Mouse (Mus musculus) heart, embryonic 10.5 days (tissue): ENCODE measurements at regions not wholly inside any gene's neighbourhood (a gene's known extent, or its start where the extent isn't known, plus 50 kb on each side); places are given as distances from the start of the nearest gene placed in this dataset.

Source experiments
- DNase-seq: peaks from one replicate; pipeline ENCODE4 v3.0.0-alpha.2; 2017; ENCODE audit warnings: low spot score
- H3K27ac ChIP-seq: fragments of 300-500 bp; sonication (generic); 2 replicates; pipeline ENCODE4 v1.5.1; 2016; ENCODE audit warnings: mild to moderate bottlenecking
- H3K27me3 ChIP-seq: fragments of 300-500 bp; sonication (generic); 2 replicates; pipeline ENCODE4 v1.6.1; 2016; ENCODE audit warnings: mild to moderate bottlenecking; ENCODE audit not compliant: poor library complexity, insufficient read depth, severe bottlenecking
- H3K36me3 ChIP-seq: fragments of 300-500 bp; sonication (generic); 2 replicates; pipeline ENCODE4 v1.6.1; 2016; ENCODE audit warnings: mild to moderate bottlenecking, moderate library complexity
- H3K4me1 ChIP-seq: fragments of 300-500 bp; sonication (generic); 2 replicates; pipeline ENCODE4 v1.6.1; 2016; ENCODE audit warnings: mild to moderate bottlenecking
- H3K4me3 ChIP-seq: fragments of 300-500 bp; sonication (generic); 2 replicates; pipeline ENCODE4 v1.5.1; 2016; ENCODE audit warnings: mild to moderate bottlenecking, moderate library complexity
- H3K9me3 ChIP-seq: fragments of 300-500 bp; sonication (generic); 2 replicates; pipeline ENCODE4 v1.6.1; 2016; ENCODE audit warnings: mild to moderate bottlenecking, moderate library complexity
- WGBS: fragments of 180-500 bp; shearing (Covaris S2); methylation state at CpG from one replicate; pipeline ENCODE4 v1.1.7; 2016; 5-methylcytosine and 5-hydroxymethylcytosine counted together

- DNase-seq, result no peak
- WGBS, result 30% methylated on average over 4 of the region's 4 CpGs
Observed at GRCm38 (mm10) chr11:19659511-19659910, 264.7 kb upstream of the Spred2 start.

GRCm38 (mm10) chr11:19666732-19667131, 257.4 kb upstream of the Spred2 start:
- 89% methylated on average over 4 of the region's 4 CpGs for WGBS
- H3K9me3 ChIP-seq, result no peaks in the 10 kb centered on the region

More at GRCm38 (mm10) chr11:19659511-19659910, 264.7 kb upstream of the Spred2 start:
- no peaks in the 10 kb centered on the region for H3K36me3 ChIP-seq
- no peaks in the 10 kb centered on the region for H3K27me3 ChIP-seq
- peaks cover 12% of the 10 kb centered on the region; the same call in 1 of the 2 replicates for H3K4me1 ChIP-seq
- H3K4me3 ChIP-seq, result no peak overlapping the region
- peak overlapping the region; percentile 39; the same call in 1 of the 2 replicates for H3K27ac ChIP-seq
- no peaks in the 10 kb centered on the region for H3K9me3 ChIP-seq

GRCm38 (mm10) chr11:19670853-19671530, 253.2 kb upstream of the Spred2 start:
- no peak overlapping the region for H3K4me3 ChIP-seq
- no peaks in the 10 kb centered on the region for H3K9me3 ChIP-seq
- no peaks in the 10 kb centered on the region for H3K36me3 ChIP-seq
- H3K27me3 ChIP-seq, result no peaks in the 10 kb centered on the region
- 0 out of 2 replicates have a peak, but pooled peaks cover 2% of the 10 kb centered on the region for H3K4me1 ChIP-seq
- WGBS, result 52% methylated on average over 13 of the region's 13 CpGs
- H3K27ac ChIP-seq, result peak overlapping the region; percentile 31; the same call in 1 of the 2 replicates
- no peak for DNase-seq

More at GRCm38 (mm10) chr11:19666732-19667131, 257.4 kb upstream of the Spred2 start:
- H3K27me3 ChIP-seq, result no peaks in the 10 kb centered on the region
- DNase-seq, result no peak
- H3K4me1 ChIP-seq, result 0 out of 2 replicates have a peak, but pooled peaks cover 2% of the 10 kb centered on the region
- no peak overlapping the region for H3K4me3 ChIP-seq
- H3K27ac ChIP-seq, result no peak overlapping the region
- no peaks in the 10 kb centered on the region for H3K36me3 ChIP-seq

GRCm38 (mm10) chr11:19673012-19673411, 251.2 kb upstream of the Spred2 start:
- Histone ChIP-seq H3K4me3 (no peak overlapping the region), H3K4me1 (0 out of 2 replicates have a peak, but pooled peaks cover 2% of the 10 kb centered on the region), H3K9me3 (no peaks in the 10 kb centered on the region), H3K27ac (no peak overlapping the region), H3K27me3 (no peaks in the 10 kb centered on the region), H3K36me3 (no peaks in the 10 kb centered on the region)
- DNase-seq, result no peak
- WGBS, result 46% methylated on average over 1 of the region's 1 CpGs

- Histone ChIP-seq H3K4me1 (no peaks in the 10 kb centered on the region), H3K36me3 (no peaks in the 10 kb centered on the region), H3K4me3 (no peak overlapping the region), H3K27ac (no peak overlapping the region), H3K9me3 (no peaks in the 10 kb centered on the region), H3K27me3 (no peaks in the 10 kb centered on the region)
- 89% methylated on average over 1 of the region's 1 CpGs for WGBS
- no peak for DNase-seq
Observed at GRCm38 (mm10) chr11:19676514-19676913, 247.7 kb upstream of the Spred2 start.

- 88% methylated on average over 2 of the region's 2 CpGs for WGBS
- no peak overlapping the region for H3K27ac ChIP-seq
- no peak for DNase-seq
- no peak overlapping the region for H3K4me3 ChIP-seq
- no peaks in the 10 kb centered on the region for H3K36me3 ChIP-seq
- no peaks in the 10 kb centered on the region for H3K27me3 ChIP-seq
- no peaks in the 10 kb centered on the region for H3K4me1 ChIP-seq
- H3K9me3 ChIP-seq, result no peaks in the 10 kb centered on the region
Observed at GRCm38 (mm10) chr11:19679041-19679440, 245.1 kb upstream of the Spred2 start.

GRCm38 (mm10) chr11:19679669-19680068, 244.5 kb upstream of the Spred2 start:
- Histone ChIP-seq H3K9me3 (no peaks in the 10 kb centered on the region), H3K27me3 (no peaks in the 10 kb centered on the region), H3K36me3 (no peaks in the 10 kb centered on the region), H3K4me1 (no peaks in the 10 kb centered on the region), H3K4me3 (no peak overlapping the region), H3K27ac (no peak overlapping the region)
- WGBS, result 87% methylated on average over 5 of the region's 5 CpGs
- no peak for DNase-seq

- no peaks in the 10 kb centered on the region for H3K36me3 ChIP-seq
- no peak overlapping the region for H3K4me3 ChIP-seq
- no peak overlapping the region for H3K27ac ChIP-seq
- H3K27me3 ChIP-seq, result peaks cover 6% of the 10 kb centered on the region; the same call in 1 of the 2 replicates
- WGBS, result 61% methylated on average over 3 of the region's 3 CpGs
- no peaks in the 10 kb centered on the region for H3K9me3 ChIP-seq
- DNase-seq, result no peak
- H3K4me1 ChIP-seq, result peaks cover 3% of the 10 kb centered on the region; the same call in 1 of the 2 replicates
Observed at GRCm38 (mm10) chr11:19701198-19701597, 223.0 kb upstream of the Spred2 start.

GRCm38 (mm10) chr11:19708821-19709220, 215.4 kb upstream of the Spred2 start:
- Histone ChIP-seq H3K4me3 (no peak overlapping the region), H3K27ac (no peak overlapping the region), H3K9me3 (no peaks in the 10 kb centered on the region), H3K36me3 (no peaks in the 10 kb centered on the region), H3K27me3 (peaks cover 6% of the 10 kb centered on the region; the same call in 1 of the 2 replicates), H3K4me1 (peaks cover 3% of the 10 kb centered on the region; the same call in 1 of the 2 replicates)
- no peak for DNase-seq
- 80% methylated on average over 6 of the region's 6 CpGs for WGBS

- Histone ChIP-seq H3K4me1 (peaks cover 8% of the 10 kb centered on the region; the same call in 1 of the 2 replicates), H3K4me3 (no peak overlapping the region), H3K27ac (no peak overlapping the region), H3K36me3 (no peaks in the 10 kb centered on the region), H3K27me3 (peaks cover 6% of the 10 kb centered on the region; the same call in 1 of the 2 replicates), H3K9me3 (no peaks in the 10 kb centered on the region)
- DNase-seq, result no peak
- 88% methylated on average over 8 of the region's 8 CpGs for WGBS
Observed at GRCm38 (mm10) chr11:19709337-19709736, 214.8 kb upstream of the Spred2 start.

GRCm38 (mm10) chr11:19713091-19713490, 211.1 kb upstream of the Spred2 start:
- H3K27me3 ChIP-seq, result no peaks in the 10 kb centered on the region
- 88% methylated on average over 8 of the region's 8 CpGs for WGBS
- no peak overlapping the region for H3K4me3 ChIP-seq
- peaks cover 11% of the 10 kb centered on the region; the same call in 1 of the 2 replicates for H3K4me1 ChIP-seq
- no peak for DNase-seq
- no peak overlapping the region for H3K27ac ChIP-seq
- no peaks in the 10 kb centered on the region for H3K9me3 ChIP-seq
- H3K36me3 ChIP-seq, result no peaks in the 10 kb centered on the region

- no peak overlapping the region for H3K27ac ChIP-seq
- H3K9me3 ChIP-seq, result no peaks in the 10 kb centered on the region
- no peaks in the 10 kb centered on the region for H3K27me3 ChIP-seq
- peaks cover 11% of the 10 kb centered on the region; the same call in 1 of the 2 replicates for H3K4me1 ChIP-seq
- no peak for DNase-seq
- H3K4me3 ChIP-seq, result no peak overlapping the region
- WGBS, result 79% methylated on average over 20 of the region's 20 CpGs
- H3K36me3 ChIP-seq, result no peaks in the 10 kb centered on the region
Observed at GRCm38 (mm10) chr11:19713597-19713996, 210.6 kb upstream of the Spred2 start.

- no peaks in the 10 kb centered on the region for H3K36me3 ChIP-seq
- no peaks in the 10 kb centered on the region for H3K27me3 ChIP-seq
- H3K4me3 ChIP-seq, result no peak overlapping the region
- no peaks in the 10 kb centered on the region for H3K9me3 ChIP-seq
- WGBS, result 30% methylated on average over 5 of the region's 5 CpGs
- H3K4me1 ChIP-seq, result peaks cover 11% of the 10 kb centered on the region; the same call in 1 of the 2 replicates
- no peak overlapping the region for H3K27ac ChIP-seq
- no peak for DNase-seq
Observed at GRCm38 (mm10) chr11:19714211-19714610, 210.0 kb upstream of the Spred2 start.
